Mouse (Mus musculus) adrenal gland (tissue): Measurements from ENCODE around the gene Qars.

ENCODE experiments used
- intact Hi-C: fragments of 180-260 bp; cut with DNase I; formaldehyde crosslinking; loops from one replicate; pipeline ENCODE4 v1.15.1; 2025
- long read RNA-seq, 2 experiments: library from polyadenylated mRNA; unstranded; transcript quantifications; one replicate each; pipeline ENCODE4 v2.0.0; 2020; ENCODE audit warnings: borderline replicate concordance in 1 of 2; ENCODE audit not compliant: insufficient replicate concordance in 1 of 2

Gene Qars
- long read RNA-seq, experiment 1, transcript Qars-201 (24 exons, 2,800 nt), result major isoform, 51 of 66 reads
- long read RNA-seq, experiment 1, partial matches to known transcripts, result 10 of 66 reads
- long read RNA-seq, experiment 1, other reads (novel, unspliced or antisense), result 5 of 66 reads
- long read RNA-seq, experiment 2, transcript Qars-201 (24 exons, 2,800 nt), result major isoform, 33 of 51 reads
- long read RNA-seq, experiment 2, partial matches to known transcripts, result 11 of 51 reads
- long read RNA-seq, experiment 2, other reads (novel, unspliced or antisense), result 7 of 51 reads

GRCm38 (mm10) chr9:108507619-108508434 lies at the start of gene Qars:
TSS of gene Qars (plus strand) at chr9:108507706.
- intact Hi-C loops, result no loop called here

- intact Hi-C loops, result no loop called here
Measured at GRCm38 (mm10) chr9:108459939-108460318, 47.6 kb upstream of the Qars start.

GRCm38 (mm10) chr9:108460319-108461178 lies 47.0 kb upstream of the Qars start, which contains the start of gene Ccdc71:
TSS of gene Ccdc71 (plus strand) at chr9:108460527.
- intact Hi-C loops, result no loop called here

GRCm38 (mm10) chr9:108461181-108461631 lies 46.3 kb upstream of the Qars start, which contains the start of gene Klhdc8b:
TSS of gene Klhdc8b (minus strand) at chr9:108461581.
- intact Hi-C loops, result no loop called here

GRCm38 (mm10) chr9:108461675-108462074 lies 45.8 kb upstream of the Qars start:
- intact Hi-C loops, result no loop called here

- intact Hi-C loops, result no loop called here
Measured at GRCm38 (mm10) chr9:108462192-108462591, 45.3 kb upstream of the Qars start.

GRCm38 (mm10) chr9:108463713-108464112 lies 43.8 kb upstream of the Qars start:
- intact Hi-C loops, result no loop called here

- intact Hi-C loops, result no loop called here
Measured at GRCm38 (mm10) chr9:108466219-108466618, 41.3 kb upstream of the Qars start.

GRCm38 (mm10) chr9:108469430-108469829 lies 38.1 kb upstream of the Qars start:
- intact Hi-C loops, result no loop called here

- intact Hi-C loops, result no loop called here
Measured at GRCm38 (mm10) chr9:108469845-108470244, 37.7 kb upstream of the Qars start.

GRCm38 (mm10) chr9:108474528-108474927 lies 33.0 kb upstream of the Qars start:
- intact Hi-C loops, result no loop called here

GRCm38 (mm10) chr9:108478638-108479156 lies 28.8 kb upstream of the Qars start:
- intact Hi-C loops, result no loop called here

GRCm38 (mm10) chr9:108479241-108479640 lies 28.3 kb upstream of the Qars start:
- intact Hi-C loops, result no loop called here

- intact Hi-C loops, result no loop called here
Measured at GRCm38 (mm10) chr9:108479721-108480351, 27.7 kb upstream of the Qars start, which contains the start of gene Lamb2. TSS of gene Lamb2 (plus strand) at chr9:108479736.

GRCm38 (mm10) chr9:108480813-108481519 lies 26.5 kb upstream of the Qars start:
- intact Hi-C loops, result no loop called here

GRCm38 (mm10) chr9:108481520-108482210 lies 25.8 kb upstream of the Qars start:
- intact Hi-C loops, result no loop called here

GRCm38 (mm10) chr9:108483051-108483790 lies 24.3 kb upstream of the Qars start:
- intact Hi-C loops, result no loop called here

- intact Hi-C loops, result no loop called here
Measured at GRCm38 (mm10) chr9:108484021-108484420, 23.5 kb upstream of the Qars start.
